Mouse (Mus musculus) hindbrain, postnatal 0 days (tissue): ENCODE results near the gene Nrxn3. TPM values are rescaled to one million over a fixed set of nuclear protein-coding genes. Genes with fewer than 3 reads are reported as not detected.

Source experiments
- ATAC-seq: fragments of 200-750 bp; cut with Nextera tagmentation; 2 replicates; pipeline ENCODE4 v1.8.0; 2017; ENCODE audit warnings: mild to moderate bottlenecking, moderate TSS enrichment, moderate library complexity
- DNase-seq: peaks from one replicate; pipeline ENCODE4 v3.0.0-alpha.2; 2015; ENCODE audit warnings: low spot score
- H3K27ac ChIP-seq: fragments of 300-500 bp; sonication (generic); 2 replicates; pipeline ENCODE4 v1.5.1; 2014; ENCODE audit warnings: mild to moderate bottlenecking
- H3K27me3 ChIP-seq: fragments of 300-500 bp; sonication (generic); 2 replicates; pipeline ENCODE4 v1.6.1; 2014; ENCODE audit warnings: low read length, mixed read lengths; ENCODE audit not compliant: insufficient read depth
- H3K36me3 ChIP-seq: fragments of 300-500 bp; sonication (generic); 2 replicates; pipeline ENCODE4 v1.6.1; 2014; ENCODE audit warnings: low read length, mixed read lengths; ENCODE audit not compliant: insufficient read depth
- H3K4me1 ChIP-seq: fragments of 300-500 bp; sonication (generic); 2 replicates; pipeline ENCODE4 v1.6.1; 2014; ENCODE audit warnings: antibody characterized with exemption, low read length, mixed read lengths; ENCODE audit not compliant: insufficient read depth
- H3K4me2 ChIP-seq: fragments of 300-500 bp; sonication (generic); 2 replicates; pipeline ENCODE4 v1.6.1; 2014; ENCODE audit warnings: low read depth, mild to moderate bottlenecking, low read length, moderate library complexity, mixed read lengths
- H3K4me3 ChIP-seq: fragments of 300-500 bp; sonication (generic); 2 replicates; pipeline ENCODE4 v1.5.1; 2014; ENCODE audit warnings: low read length
- H3K9ac ChIP-seq: fragments of 300-500 bp; sonication (generic); replicated peaks from 2 replicates; pipeline ENCODE4 v1.6.1; 2014; ENCODE audit warnings: mild to moderate bottlenecking, low read length, moderate library complexity, mixed read lengths
- H3K9me3 ChIP-seq: fragments of 300-500 bp; sonication (generic); 2 replicates; pipeline ENCODE4 v1.6.1; 2016; ENCODE audit warnings: low read length, mixed read lengths
- CTCF ChIP-seq: IDR thresholded peaks from 2 replicates; pipeline ENCODE4 v1.5.1; 2016; ENCODE audit warnings: antibody characterized with exemption, control low read depth, low read depth
- WGBS: fragments of 180-500 bp; shearing (Covaris S2); extraction: QIAGEN DNeasy Blood & Tissue Kit; methylation state at CpG from one replicate; pipeline ENCODE4 v1.1.7; 2014; 5-methylcytosine and 5-hydroxymethylcytosine counted together
- polyA plus RNA-seq: library from polyadenylated mRNA; unstranded; fragments of >200 nt; fragmentation: Nextera tagmentation; extraction: Ambion mirVana; gene quantifications from 2 replicates; pipeline ENCODE4 v1.2.1, GENCODE M21; 2015
- total RNA-seq: library from RNA; depleted of rRNA; stranded (reverse); fragments of >200 nt; gene quantifications from 2 replicates; pipeline ENCODE4 v1.2.3, GENCODE M21; 2014

The Nrxn3 gene
- total and polyA plus RNA-seq, 2 experiments from 2014 or later: 87.8 to 103 TPM

GRCm38 (mm10) chr12:89049686-89050085 lies 327.0 kb downstream of the Nrxn3 start:
- TF ChIP-seq CTCF: no peak
- Histone ChIP-seq H3K4me2 (no peak overlapping the region), H3K27ac (no peak overlapping the region; the same call in 1 of the 2 replicates), H3K9ac (no peak overlapping the region), H3K4me3 (no peak overlapping the region), H3K9me3 (no peaks in the 10 kb centered on the region), H3K27me3 (no peaks in the 10 kb centered on the region), H3K36me3 (no peaks in the 10 kb centered on the region), H3K4me1 (peaks cover 6% of the 10 kb centered on the region; the same call in 1 of the 2 replicates)
- peak; percentile 4 for DNase-seq
- peak; percentile 24; the same call in 1 of the 2 replicates for ATAC-seq

- Histone ChIP-seq H3K27ac (no peak overlapping the region), H3K36me3 (no peaks in the 10 kb centered on the region), H3K9ac (no peak overlapping the region), H3K27me3 (no peaks in the 10 kb centered on the region), H3K9me3 (no peaks in the 10 kb centered on the region), H3K4me3 (no peak overlapping the region), H3K4me1 (peaks cover 9% of the 10 kb centered on the region), H3K4me2 (no peak overlapping the region)
- no peak for TF ChIP-seq CTCF
- ATAC-seq (no peak), DNase-seq (peak; percentile 44)
Measured at GRCm38 (mm10) chr12:89072436-89072835, 349.8 kb downstream of the Nrxn3 start.

- no peak for ATAC-seq
- Histone ChIP-seq H3K27me3 (no peaks in the 10 kb centered on the region), H3K4me2 (no peak overlapping the region), H3K36me3 (no peaks in the 10 kb centered on the region), H3K4me1 (peaks cover 9% of the 10 kb centered on the region), H3K9ac (no peak overlapping the region), H3K27ac (no peak overlapping the region), H3K4me3 (no peak overlapping the region), H3K9me3 (no peaks in the 10 kb centered on the region)
- DNase-seq: no peak
- 78% methylated on average over 5 of the region's 5 CpGs for WGBS
- no peak for TF ChIP-seq CTCF
Measured at GRCm38 (mm10) chr12:89073167-89073743, 350.6 kb downstream of the Nrxn3 start.

- DNase-seq (peak; percentile 47), ATAC-seq (peak; percentile 71)
- Histone ChIP-seq H3K4me1 (peaks cover 9% of the 10 kb centered on the region), H3K9me3 (no peaks in the 10 kb centered on the region), H3K27me3 (no peaks in the 10 kb centered on the region), H3K27ac (no peak overlapping the region), H3K4me2 (0 out of 2 replicates have a peak overlapping the region, but pooled peaks have one; percentile 5), H3K4me3 (no peak overlapping the region), H3K9ac (no peak overlapping the region), H3K36me3 (no peaks in the 10 kb centered on the region)
- 35% methylated on average over 10 of the region's 10 CpGs for WGBS
- TF ChIP-seq CTCF: no peak
Measured at GRCm38 (mm10) chr12:89074551-89075295, 352.0 kb downstream of the Nrxn3 start.

GRCm38 (mm10) chr12:89093806-89094479 lies 371.3 kb downstream of the Nrxn3 start:
- WGBS: 86% methylated on average over 8 of the region's 8 CpGs
- H3K4me2 ChIP-seq: no peak overlapping the region
- TF ChIP-seq CTCF: no peak
- no peak overlapping the region for H3K4me3 ChIP-seq
- no peaks in the 10 kb centered on the region for H3K27me3 ChIP-seq
- no peaks in the 10 kb centered on the region for H3K4me1 ChIP-seq
- no peaks in the 10 kb centered on the region for H3K36me3 ChIP-seq
- no peak overlapping the region for H3K9ac ChIP-seq
- no peak overlapping the region for H3K27ac ChIP-seq
- DNase-seq (no peak), ATAC-seq (no peak)
- H3K9me3 ChIP-seq: no peaks in the 10 kb centered on the region

- WGBS: 86% methylated on average over 2 of the region's 2 CpGs
- no peak for TF ChIP-seq CTCF
- Histone ChIP-seq H3K4me2 (no peak overlapping the region), H3K4me3 (no peak overlapping the region), H3K27ac (no peak overlapping the region), H3K27me3 (no peaks in the 10 kb centered on the region), H3K4me1 (no peaks in the 10 kb centered on the region), H3K9ac (no peak overlapping the region), H3K36me3 (no peaks in the 10 kb centered on the region), H3K9me3 (no peaks in the 10 kb centered on the region)
- no peak for DNase-seq
- ATAC-seq: no peak
Measured at GRCm38 (mm10) chr12:89097561-89097960, 374.9 kb downstream of the Nrxn3 start.
